Mouse (Mus musculus) neural tube, embryonic 14.5 days (tissue): ENCODE data around the gene Ush2a. TPM values are rescaled to one million over a fixed set of nuclear protein-coding genes. Genes with fewer than 3 reads are reported as not detected.

Experiments
- ATAC-seq: fragments of 200-750 bp; cut with Nextera tagmentation; 2 replicates; pipeline ENCODE4 v1.8.0; 2017; ENCODE audit warnings: low read depth, mild to moderate bottlenecking, moderate TSS enrichment, moderate library complexity
- H3K27ac ChIP-seq: fragments of 300-500 bp; sonication (generic); 2 replicates; pipeline ENCODE4 v1.5.1; 2014; ENCODE audit warnings: low read depth, mild to moderate bottlenecking, control low read depth, low read length, moderate library complexity, mixed read lengths
- H3K27me3 ChIP-seq: fragments of 300-500 bp; sonication (generic); 2 replicates; pipeline ENCODE4 v1.6.1; 2014; ENCODE audit warnings: low read length; ENCODE audit not compliant: control insufficient read depth, insufficient read depth
- H3K36me3 ChIP-seq: fragments of 300-500 bp; sonication (generic); 2 replicates; pipeline ENCODE4 v1.6.1; 2014; ENCODE audit warnings: low read length, mixed read lengths; ENCODE audit not compliant: control insufficient read depth, insufficient read depth
- H3K4me1 ChIP-seq: fragments of 300-500 bp; sonication (generic); 2 replicates; pipeline ENCODE4 v1.6.1; 2014; ENCODE audit warnings: low read length; ENCODE audit not compliant: control insufficient read depth, insufficient read depth
- H3K4me2 ChIP-seq: fragments of 300-500 bp; sonication (generic); 2 replicates; pipeline ENCODE4 v1.6.1; 2014; ENCODE audit warnings: mild to moderate bottlenecking, low read depth, low read length, control low read depth
- H3K4me3 ChIP-seq: fragments of 300-500 bp; sonication (generic); 2 replicates; pipeline ENCODE4 v1.5.1; 2014; ENCODE audit warnings: low read depth, low read length, control low read depth, mixed read lengths
- H3K9ac ChIP-seq: fragments of 300-500 bp; sonication (generic); replicated peaks from 2 replicates; pipeline ENCODE4 v1.6.1; 2014; ENCODE audit warnings: low read depth, mild to moderate bottlenecking, control low read depth, low read length, mixed read lengths
- H3K9me3 ChIP-seq: fragments of 300-500 bp; sonication (generic); 2 replicates; pipeline ENCODE4 v1.6.1; 2016; ENCODE audit warnings: low read length; ENCODE audit not compliant: control insufficient read depth
- WGBS: fragments of 180-500 bp; shearing (Covaris S2); extraction: QIAGEN DNeasy Blood & Tissue Kit; methylation state at CpG from one replicate; pipeline ENCODE4 v1.1.7; 2014; 5-methylcytosine and 5-hydroxymethylcytosine counted together
- polyA plus RNA-seq: library from polyadenylated mRNA; unstranded; fragments of >200 nt; fragmentation: Nextera tagmentation; extraction: Ambion mirVana; gene quantifications from 2 replicates; pipeline ENCODE4 v1.2.1, GENCODE M21; 2014

Gene Ush2a
- polyA plus RNA-seq, 1 experiment from 2014 or later, result 0.27 TPM

DNA sequence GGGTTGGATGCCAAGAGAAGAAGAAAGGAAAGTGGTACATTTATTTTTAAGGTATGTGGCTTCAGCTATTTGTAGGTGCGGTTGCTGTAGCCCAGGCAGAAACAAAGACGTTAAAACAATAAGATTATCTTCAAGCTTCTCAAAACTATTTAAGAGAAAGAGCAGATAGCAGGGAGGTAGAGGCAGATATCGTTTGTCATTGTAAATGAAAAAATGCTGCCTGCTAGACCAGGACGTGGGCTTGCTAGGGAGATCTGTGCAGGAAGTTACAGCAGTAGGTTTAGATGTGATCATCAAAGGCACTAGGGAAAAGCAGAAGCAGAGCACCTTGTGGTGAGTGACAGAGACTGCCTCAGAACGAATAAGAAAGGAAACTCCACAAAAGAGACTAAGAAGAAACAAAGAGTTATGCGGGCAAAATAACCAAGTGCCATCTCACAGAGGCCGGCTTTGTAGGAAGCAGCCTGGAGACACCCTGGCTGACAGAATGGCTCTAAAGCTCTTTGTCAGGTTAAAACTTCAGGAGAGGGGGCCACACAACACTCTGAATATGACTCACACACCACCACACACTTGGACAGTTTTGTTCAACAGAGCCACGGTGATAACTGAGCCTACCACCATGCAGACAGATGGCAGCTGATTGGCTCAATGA lies 563.2 kb downstream of the Ush2a start:
- H3K4me2 ChIP-seq, result no peak overlapping the region
- no peak for ATAC-seq
- no peak overlapping the region for H3K4me3 ChIP-seq
- no peak overlapping the region for H3K27ac ChIP-seq
- H3K36me3 ChIP-seq, result no peaks in the 10 kb centered on the region
- no peak overlapping the region for H3K9ac ChIP-seq
- H3K9me3 ChIP-seq, result no peaks in the 10 kb centered on the region
- 85% methylated on average over 8 of the region's 8 CpGs for WGBS
- H3K4me1 ChIP-seq, result no peaks in the 10 kb centered on the region
- H3K27me3 ChIP-seq, result no peaks in the 10 kb centered on the region

DNA sequence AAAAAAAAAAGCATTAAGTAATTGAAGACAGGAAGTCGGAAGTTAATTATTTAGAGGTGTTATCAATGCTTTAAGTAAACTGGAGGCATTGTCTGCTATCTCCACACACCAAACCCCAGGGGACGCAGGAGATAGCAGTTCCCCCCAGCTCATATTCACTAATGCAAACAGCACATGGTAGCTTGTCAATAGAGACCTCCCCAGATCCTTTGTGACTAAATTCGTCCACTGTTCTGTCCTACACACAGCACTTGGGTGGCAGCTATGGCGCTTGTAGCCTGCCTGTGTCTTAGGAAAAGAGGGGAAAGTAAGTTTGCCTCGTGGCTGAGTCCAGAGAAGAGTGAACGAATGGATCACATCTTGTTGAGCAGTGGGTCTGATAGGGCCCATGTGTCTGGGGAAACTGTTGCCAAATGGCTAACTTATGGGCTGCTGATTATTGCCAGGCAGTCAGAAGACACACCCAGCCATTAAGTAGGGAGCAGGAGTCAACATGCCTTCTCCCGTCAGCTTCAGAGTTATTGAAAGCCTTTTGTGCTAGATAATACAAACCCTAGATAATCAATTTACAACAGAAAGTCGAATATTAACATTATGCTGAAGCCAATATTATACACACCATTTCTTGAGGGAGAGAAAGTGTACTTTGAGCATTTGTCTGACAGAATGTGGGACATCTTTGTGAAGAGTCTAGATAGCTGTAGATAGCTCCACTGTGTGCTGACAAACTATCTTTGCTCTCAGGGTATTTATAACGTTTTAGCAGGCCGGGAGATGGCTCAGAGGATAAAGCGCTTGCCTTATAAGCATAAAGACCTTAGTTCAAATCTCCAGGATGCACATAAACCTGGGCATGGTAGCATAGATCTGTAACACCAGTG lies 568.9 kb downstream of the Ush2a start:
- H3K36me3 ChIP-seq, result no peaks in the 10 kb centered on the region
- no peak overlapping the region for H3K9ac ChIP-seq
- no peaks in the 10 kb centered on the region for H3K27me3 ChIP-seq
- H3K27ac ChIP-seq, result no peak overlapping the region
- no peak overlapping the region for H3K4me2 ChIP-seq
- H3K4me1 ChIP-seq, result no peaks in the 10 kb centered on the region
- no peaks in the 10 kb centered on the region for H3K9me3 ChIP-seq
- ATAC-seq, result no peak
- no peak overlapping the region for H3K4me3 ChIP-seq
- WGBS, result 64% methylated on average over 11 of the region's 11 CpGs

DNA sequence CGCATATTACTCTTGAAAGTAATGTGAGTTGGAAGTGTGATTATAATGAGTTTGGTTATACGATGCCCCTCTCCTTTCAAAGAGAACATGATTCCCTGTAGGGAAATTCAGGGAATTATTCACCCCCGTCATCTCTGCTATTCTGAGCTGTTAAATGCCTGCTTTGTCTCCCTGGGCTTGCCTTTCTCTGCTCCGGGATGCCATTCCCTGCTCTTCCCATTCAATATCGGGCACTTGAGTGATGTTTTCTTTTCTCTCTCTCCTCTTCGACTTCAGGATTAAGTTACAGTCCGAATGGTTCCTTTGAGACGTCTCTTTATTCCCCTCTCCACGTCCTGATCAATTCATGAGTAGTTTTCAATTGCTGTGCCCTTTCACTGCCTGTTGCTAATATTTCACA lies 572.1 kb downstream of the Ush2a start:
- no peak overlapping the region for H3K9ac ChIP-seq
- H3K4me3 ChIP-seq, result no peak overlapping the region
- 6% methylated on average over 9 of the region's 9 CpGs for WGBS

DNA sequence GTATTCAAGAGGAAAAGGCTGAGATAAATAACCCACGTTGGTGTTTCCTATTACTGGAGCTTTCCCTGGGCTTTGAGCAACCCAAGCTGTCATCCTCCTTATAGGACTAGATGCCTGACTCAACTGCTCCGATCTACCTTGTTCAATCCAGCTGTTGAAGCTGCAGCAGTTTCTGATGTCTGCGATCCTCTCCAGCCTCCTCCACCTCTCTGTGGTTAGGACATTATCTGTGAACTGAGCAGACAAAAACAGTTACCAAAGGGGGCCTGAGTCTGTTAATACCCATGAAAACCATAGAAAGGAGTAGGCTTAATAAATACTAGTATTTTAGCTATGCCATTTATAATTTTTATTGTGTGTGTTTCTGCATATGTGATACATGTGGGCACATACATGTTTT lies 572.9 kb downstream of the Ush2a start:
- Histone ChIP-seq H3K4me1 (no peaks in the 10 kb centered on the region), H3K27me3 (no peaks in the 10 kb centered on the region), H3K4me3 (no peak overlapping the region), H3K9ac (no peak overlapping the region), H3K9me3 (no peaks in the 10 kb centered on the region), H3K4me2 (no peak overlapping the region), H3K36me3 (no peaks in the 10 kb centered on the region), H3K27ac (no peak overlapping the region)
- ATAC-seq, result no peak
- WGBS, result 70% methylated on average over 3 of the region's 3 CpGs

More for the DNA sequence above, 572.1 kb downstream of the Ush2a start:
- Histone ChIP-seq H3K4me1 (no peaks in the 10 kb centered on the region), H3K27ac (no peak overlapping the region), H3K4me2 (no peak overlapping the region), H3K36me3 (no peaks in the 10 kb centered on the region), H3K27me3 (no peaks in the 10 kb centered on the region), H3K9me3 (no peaks in the 10 kb centered on the region)
- ATAC-seq, result no peak

DNA sequence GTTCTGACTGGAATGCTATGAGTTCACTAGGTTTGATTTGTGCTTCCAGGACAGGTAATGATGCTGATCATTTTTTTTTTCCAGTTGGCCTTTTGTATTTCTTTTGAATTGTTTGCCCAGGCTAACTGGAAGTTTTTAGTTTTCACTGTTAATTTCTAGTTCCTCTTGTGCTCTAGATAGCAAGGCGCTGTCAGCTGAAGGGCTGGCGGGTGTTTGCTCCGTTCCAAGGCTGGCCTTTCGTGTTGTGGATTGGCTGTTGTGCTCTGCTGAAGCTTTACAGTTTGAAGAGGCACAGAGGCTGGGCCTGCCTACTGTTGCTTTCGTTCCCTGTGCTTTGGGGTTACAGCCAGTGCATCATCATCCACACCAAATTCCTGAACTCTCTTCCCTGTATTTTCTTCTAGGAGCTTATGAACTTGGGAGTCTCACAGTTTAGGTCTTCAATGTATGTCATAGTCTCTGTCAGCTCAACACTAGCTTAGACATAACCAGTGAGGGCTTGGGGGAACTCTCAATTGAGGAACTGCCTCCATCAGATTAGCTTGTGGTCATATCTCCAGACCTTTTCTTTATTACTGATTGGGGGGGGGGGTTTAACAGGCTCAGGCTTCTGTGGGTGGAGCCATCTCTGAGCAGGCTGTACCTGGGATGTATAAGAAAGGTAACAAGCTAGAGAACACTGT lies 575.9 kb downstream of the Ush2a start:
- no peak overlapping the region for H3K27ac ChIP-seq
- no peak overlapping the region for H3K4me2 ChIP-seq
- no peak overlapping the region for H3K9ac ChIP-seq
- H3K4me3 ChIP-seq, result no peak overlapping the region
- no peaks in the 10 kb centered on the region for H3K9me3 ChIP-seq
- no peaks in the 10 kb centered on the region for H3K36me3 ChIP-seq
- no peaks in the 10 kb centered on the region for H3K4me1 ChIP-seq
- 95% methylated on average over 5 of the region's 5 CpGs for WGBS
- no peaks in the 10 kb centered on the region for H3K27me3 ChIP-seq
- ATAC-seq, result no peak

DNA sequence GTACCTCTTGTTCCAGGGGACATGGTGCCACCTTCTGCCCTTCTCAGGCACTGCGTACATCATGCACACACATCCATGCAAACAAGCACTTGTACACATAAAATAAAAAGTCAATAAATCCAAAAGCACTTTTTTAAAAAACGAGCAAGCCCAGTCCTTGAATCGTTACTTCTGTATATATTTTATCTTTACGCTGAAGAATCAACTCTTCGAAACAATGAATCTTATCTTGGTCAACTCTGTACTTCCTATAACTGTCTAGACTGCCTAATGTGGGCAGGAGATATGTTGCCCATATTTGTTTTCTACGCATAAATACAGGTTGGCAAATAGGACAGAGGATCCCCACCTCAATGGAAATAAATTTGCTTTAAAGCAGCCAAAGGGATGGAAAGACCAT lies 585.4 kb downstream of the Ush2a start:
- Histone ChIP-seq H3K27me3 (no peaks in the 10 kb centered on the region), H3K4me1 (no peaks in the 10 kb centered on the region), H3K36me3 (no peaks in the 10 kb centered on the region), H3K9ac (no peak overlapping the region), H3K4me2 (no peak overlapping the region), H3K27ac (no peak overlapping the region), H3K4me3 (no peak overlapping the region), H3K9me3 (no peaks in the 10 kb centered on the region)
- ATAC-seq, result no peak
- WGBS, result 97% methylated on average over 6 of the region's 6 CpGs

DNA sequence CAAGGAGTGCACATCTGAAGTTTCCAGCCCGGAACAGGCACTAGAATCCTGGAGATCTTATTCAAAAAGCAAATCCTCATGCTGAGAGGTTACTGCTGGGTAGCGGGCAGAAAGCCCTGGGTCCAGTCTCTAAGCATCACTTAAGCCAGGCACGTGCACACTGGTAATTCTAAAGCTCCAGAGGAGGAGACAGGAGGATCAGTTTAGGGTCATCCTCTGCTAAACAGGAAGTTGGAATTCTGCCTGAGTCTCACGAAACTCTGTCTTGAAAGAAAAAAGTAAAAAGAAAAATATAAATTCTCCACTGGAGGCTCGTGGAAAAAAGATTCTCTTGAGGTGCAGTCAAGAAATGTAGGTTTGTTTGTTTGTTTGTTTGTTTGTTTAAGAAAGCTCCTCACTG lies 591.0 kb downstream of the Ush2a start:
- H3K4me1 ChIP-seq, result no peaks in the 10 kb centered on the region
- whole genome bisulfite sequencing, result 84% methylated on average over 5 of the region's 5 CpGs
- H3K9ac ChIP-seq, result no peak overlapping the region
- no peak overlapping the region for H3K4me2 ChIP-seq
- H3K36me3 ChIP-seq, result no peaks in the 10 kb centered on the region
- no peaks in the 10 kb centered on the region for H3K9me3 ChIP-seq
- ATAC-seq, result no peak
- H3K27ac ChIP-seq, result no peak overlapping the region
- no peaks in the 10 kb centered on the region for H3K27me3 ChIP-seq
- no peak overlapping the region for H3K4me3 ChIP-seq

DNA sequence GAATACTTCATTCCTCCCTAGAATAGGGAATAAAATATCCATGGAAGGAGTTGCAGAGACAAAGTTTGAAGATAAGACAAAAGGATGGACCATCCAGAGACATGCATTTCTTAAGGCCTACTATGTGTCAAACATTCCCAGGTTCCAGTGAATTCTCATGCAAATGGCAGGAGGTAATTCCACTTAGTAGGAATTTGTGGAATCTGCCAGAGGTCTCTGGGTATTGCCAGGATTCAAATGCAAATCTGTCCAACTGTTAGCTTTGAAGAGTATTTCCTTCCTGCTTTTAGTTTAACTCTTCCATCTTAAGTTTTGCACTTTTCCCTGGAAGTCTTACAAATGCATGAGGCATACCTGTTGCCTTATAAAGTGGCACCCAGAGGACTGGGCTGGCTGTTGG lies 592.4 kb downstream of the Ush2a start:
- Histone ChIP-seq H3K9me3 (no peaks in the 10 kb centered on the region), H3K4me1 (no peaks in the 10 kb centered on the region), H3K27me3 (no peaks in the 10 kb centered on the region), H3K4me3 (no peak overlapping the region), H3K27ac (no peak overlapping the region), H3K9ac (no peak overlapping the region), H3K36me3 (no peaks in the 10 kb centered on the region), H3K4me2 (no peak overlapping the region)
- no peak for ATAC-seq

DNA sequence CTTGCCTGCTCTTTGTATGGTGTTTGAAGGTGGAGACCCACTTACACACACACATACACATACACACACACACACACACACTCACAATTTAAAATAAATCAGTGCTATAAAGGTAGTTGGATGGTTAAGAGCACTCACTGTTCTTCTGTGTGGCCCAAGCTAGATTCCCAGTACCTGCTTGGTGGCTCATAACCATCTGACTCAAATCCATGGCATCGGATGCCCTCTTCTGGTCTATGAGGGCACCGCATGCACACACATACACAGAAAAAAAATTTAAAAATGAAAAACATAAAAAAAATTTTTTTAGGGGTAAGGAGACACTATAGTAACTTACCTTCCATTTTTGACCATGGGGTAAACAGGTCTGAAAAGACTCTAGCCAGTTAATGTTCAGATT lies 593.2 kb downstream of the Ush2a start:
- H3K4me3 ChIP-seq, result no peak overlapping the region
- H3K4me1 ChIP-seq, result no peaks in the 10 kb centered on the region
- H3K27me3 ChIP-seq, result no peaks in the 10 kb centered on the region
- H3K9ac ChIP-seq, result no peak overlapping the region
- H3K27ac ChIP-seq, result no peak overlapping the region
- H3K4me2 ChIP-seq, result no peak overlapping the region
- no peak for ATAC-seq
- H3K9me3 ChIP-seq, result no peaks in the 10 kb centered on the region
- no peaks in the 10 kb centered on the region for H3K36me3 ChIP-seq
- WGBS, result 95% methylated on average over 2 of the region's 2 CpGs
